Mouse (Mus musculus) ES-Bruce4 (cell line): ENCODE results near the gene Extl2. TPM values are rescaled to one million over a fixed set of nuclear protein-coding genes. Genes with fewer than 3 reads are reported as not detected.

Source experiments
- H3K27ac ChIP-seq: 2 replicates; pipeline ENCODE4 v1.5.1; 2012; ENCODE audit warnings: low read length, inconsistent platforms; ENCODE audit not compliant: insufficient read depth
- H3K27me3 ChIP-seq: 2 replicates; pipeline ENCODE4 v1.6.1; 2012; ENCODE audit warnings: mild to moderate bottlenecking, low read length, inconsistent platforms; ENCODE audit not compliant: control insufficient read depth, poor library complexity, insufficient read depth, severe bottlenecking
- H3K36me3 ChIP-seq: 2 replicates; pipeline ENCODE4 v1.6.1; 2012; ENCODE audit warnings: inconsistent platforms, mild to moderate bottlenecking, low read length, moderate library complexity; ENCODE audit not compliant: control insufficient read depth, poor library complexity, insufficient read depth, severe bottlenecking
- H3K4me1 ChIP-seq: one replicate; pipeline ENCODE4 v1.8.1; 2011; ENCODE audit warnings: low read length; ENCODE audit not compliant: control insufficient read depth, insufficient read depth
- H3K4me3 ChIP-seq: 2 replicates; pipeline ENCODE4 v1.5.1; 2011; ENCODE audit warnings: low read depth, mild to moderate bottlenecking, low read length
- H3K9ac ChIP-seq: 2 replicates; pipeline ENCODE4 v1.6.1; 2012; ENCODE audit warnings: low read depth, mild to moderate bottlenecking, inconsistent platforms; ENCODE audit not compliant: poor library complexity, severe bottlenecking
- H3K9me3 ChIP-seq: replicated peaks from 2 replicates; pipeline ENCODE4 v1.6.1; 2012; ENCODE audit warnings: mild to moderate bottlenecking, low read length, inconsistent platforms; ENCODE audit not compliant: control insufficient read depth, poor library complexity, insufficient read depth, severe bottlenecking
- CTCF ChIP-seq: IDR thresholded peaks from one replicate; pipeline ENCODE4 v1.8.1; 2011; ENCODE audit warnings: low read depth, low read length
- EP300 ChIP-seq: IDR thresholded peaks from 2 replicates; pipeline ENCODE4 v1.6.1; 2011; ENCODE audit warnings: low read depth, low read length; ENCODE audit not compliant: insufficient read depth
- POLR2A ChIP-seq: IDR thresholded peaks from one replicate; pipeline ENCODE4 v1.8.1; 2011; ENCODE audit warnings: low read length; ENCODE audit not compliant: insufficient read depth
- polyA plus RNA-seq: library from polyadenylated mRNA; stranded (reverse); fragments of >200 nt; gene quantifications from 2 replicates; pipeline ENCODE4 v1.2.4, GENCODE M21; 2011; ENCODE audit warnings: low read depth; ENCODE audit not compliant: missing spikeins, insufficient read depth, insufficient read length

The Extl2 gene
- polyA plus RNA-seq, 1 experiment: 11.0 TPM

DNA sequence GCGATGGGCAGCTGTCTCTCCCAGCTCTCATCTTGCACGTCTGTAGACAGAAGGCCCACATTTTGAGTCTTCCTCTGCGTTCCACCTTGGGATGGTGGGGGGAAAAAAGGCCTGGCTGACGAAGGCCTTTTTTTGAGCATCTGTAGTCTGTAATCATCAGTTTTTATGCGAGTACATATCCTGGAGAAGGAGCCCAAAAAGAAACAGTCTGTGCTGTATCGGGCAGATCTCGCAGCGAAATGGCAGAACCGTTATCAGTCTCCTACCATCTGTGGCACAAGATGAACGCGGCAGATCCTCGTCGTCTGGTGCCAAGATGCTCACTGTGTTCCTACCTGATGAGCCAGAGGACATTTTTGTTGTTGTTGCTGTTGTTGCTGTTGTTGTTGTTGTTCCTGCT is 8.9 kb downstream of the Extl2 start:
- Histone ChIP-seq H3K9me3 (no peaks in the 10 kb centered on the region), H3K4me1 (no peaks in the 10 kb centered on the region)
- TF ChIP-seq POLR2A (no peak), EP300 (no peak), CTCF (no peak)

GRCm38 (mm10) chr3:116018606-116019005 is 11.3 kb downstream of the Extl2 start:
- no peak for TF ChIP-seq CTCF
- TF ChIP-seq EP300: no peak
- no peak for TF ChIP-seq POLR2A
- Histone ChIP-seq H3K27me3 (no peaks in the 10 kb centered on the region), H3K36me3 (no peaks in the 10 kb centered on the region), H3K9me3 (no peaks in the 10 kb centered on the region), H3K9ac (no peak overlapping the region), H3K27ac (no peak overlapping the region), H3K4me1 (no peaks in the 10 kb centered on the region), H3K4me3 (no peak overlapping the region)

More for the DNA sequence above, 8.9 kb downstream of the Extl2 start:
- no peak overlapping the region for H3K4me3 ChIP-seq
- H3K27me3 ChIP-seq: no peaks in the 10 kb centered on the region
- H3K27ac ChIP-seq: no peak overlapping the region
- H3K36me3 ChIP-seq: no peaks in the 10 kb centered on the region
- H3K9ac ChIP-seq: no peak overlapping the region

DNA sequence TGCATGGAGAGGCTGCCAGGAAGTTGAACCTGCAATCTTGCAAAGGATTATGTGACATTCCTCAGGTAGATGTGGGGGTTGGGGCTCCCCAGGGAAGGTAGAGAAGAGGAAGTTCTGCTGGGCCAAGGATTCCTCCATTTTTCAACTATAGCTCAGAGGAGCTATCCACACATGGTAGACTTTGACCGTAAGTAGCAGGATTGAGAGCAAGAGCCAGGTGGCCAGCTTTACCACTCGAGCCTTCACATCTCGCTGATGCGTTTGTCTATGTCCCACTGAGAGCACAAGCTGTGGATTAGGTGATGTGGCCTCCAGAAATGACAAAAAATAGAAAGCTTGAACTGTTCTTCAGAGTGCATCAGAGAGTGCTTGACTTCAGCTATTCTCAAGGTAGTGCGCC is 11.9 kb downstream of the Extl2 start:
- H3K27ac ChIP-seq: no peak overlapping the region
- no peak overlapping the region for H3K4me3 ChIP-seq
- TF ChIP-seq EP300: no peak
- no peak for TF ChIP-seq POLR2A
- TF ChIP-seq CTCF: no peak
- H3K36me3 ChIP-seq: no peaks in the 10 kb centered on the region
- no peaks in the 10 kb centered on the region for H3K9me3 ChIP-seq
- no peaks in the 10 kb centered on the region for H3K4me1 ChIP-seq
- H3K27me3 ChIP-seq: no peaks in the 10 kb centered on the region
- H3K9ac ChIP-seq: no peak overlapping the region

DNA sequence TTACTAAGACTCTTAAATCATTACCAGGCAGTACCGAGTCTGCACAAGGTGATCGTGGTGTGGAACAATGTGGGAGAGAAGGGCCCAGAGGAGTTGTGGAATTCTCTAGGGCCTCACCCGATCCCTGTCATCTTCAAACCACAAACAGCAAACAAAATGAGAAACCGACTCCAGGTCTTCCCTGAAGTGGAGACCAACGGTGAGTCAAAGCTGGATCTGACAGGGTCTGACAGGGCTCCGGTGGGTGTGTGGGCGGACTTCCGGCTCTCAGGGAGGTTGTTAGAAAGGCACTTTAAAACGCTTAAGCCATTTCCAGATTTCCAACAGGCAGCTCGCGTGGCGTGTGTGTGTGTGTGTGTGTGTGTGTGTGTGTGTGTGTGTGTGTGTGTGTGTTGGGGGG is 17.0 kb downstream of the Extl2 start:
- no peak overlapping the region for H3K9ac ChIP-seq
- no peak for TF ChIP-seq EP300
- TF ChIP-seq POLR2A: no peak
- no peak for TF ChIP-seq CTCF
- no peaks in the 10 kb centered on the region for H3K9me3 ChIP-seq

DNA sequence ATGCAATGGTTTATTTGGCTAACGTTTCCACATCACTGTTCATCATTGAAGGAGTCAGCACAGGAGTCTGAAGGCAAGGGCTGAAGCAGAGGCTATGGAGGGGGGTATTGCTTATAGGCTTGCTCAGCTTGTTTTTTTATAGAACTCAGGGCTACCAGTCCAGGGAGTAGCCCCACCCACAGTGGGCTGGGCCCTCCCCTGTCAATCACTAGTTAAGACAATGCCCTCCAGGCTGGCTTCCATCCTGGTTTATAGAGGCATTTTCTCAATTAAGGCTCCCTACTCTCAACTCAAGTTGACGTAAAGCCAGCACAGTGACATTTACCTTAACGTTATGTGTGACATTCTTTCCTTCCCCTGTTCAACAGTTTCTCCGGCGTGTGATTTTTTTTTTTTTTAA is 17.4 kb downstream of the Extl2 start:
- Histone ChIP-seq H3K4me1 (no peaks in the 10 kb centered on the region), H3K27ac (no peak overlapping the region), H3K9me3 (no peaks in the 10 kb centered on the region), H3K9ac (no peak overlapping the region), H3K36me3 (0 out of 2 replicates have a peak, but pooled peaks cover 3% of the 10 kb centered on the region), H3K27me3 (no peaks in the 10 kb centered on the region), H3K4me3 (no peak overlapping the region)
- TF ChIP-seq EP300: no peak
- TF ChIP-seq POLR2A: no peak

More for the DNA sequence above, 17.0 kb downstream of the Extl2 start:
- Histone ChIP-seq H3K4me1 (no peaks in the 10 kb centered on the region), H3K27me3 (no peaks in the 10 kb centered on the region), H3K27ac (no peak overlapping the region), H3K4me3 (no peak overlapping the region), H3K36me3 (0 out of 2 replicates have a peak, but pooled peaks cover 3% of the 10 kb centered on the region)

- TF ChIP-seq POLR2A: no peak
- no peak for TF ChIP-seq CTCF
- no peak for TF ChIP-seq EP300
- Histone ChIP-seq H3K4me1 (no peaks in the 10 kb centered on the region), H3K27ac (no peak overlapping the region), H3K9ac (no peak overlapping the region), H3K27me3 (no peaks in the 10 kb centered on the region), H3K4me3 (no peak overlapping the region), H3K36me3 (0 out of 2 replicates have a peak, but pooled peaks cover 3% of the 10 kb centered on the region), H3K9me3 (no peaks in the 10 kb centered on the region)
Measured at GRCm38 (mm10) chr3:116025701-116026100, 18.4 kb downstream of the Extl2 start.
